Mouse (Mus musculus) G1E (cell line): ENCODE data around the gene Slc9c1. TPM values are rescaled to one million over a fixed set of nuclear protein-coding genes. Genes with fewer than 3 reads are reported as not detected.

ENCODE experiments used
- ATAC-seq: 2 replicates; pipeline ENCODE4 v1.8.0; 2016; ENCODE audit warnings: mild to moderate bottlenecking; ENCODE audit not compliant: insufficient number of reproducible peaks, poor library complexity, low FRiP score, severe bottlenecking; ENCODE audit errors: extremely low read depth
- DNase-seq: peaks from one replicate; pipeline ENCODE4 v3.0.0; 2012; ENCODE audit warnings: low spot score
- H3K27me3 ChIP-seq: 2 replicates; pipeline ENCODE4 v1.6.1; 2012; ENCODE audit warnings: mild to moderate bottlenecking, low read length, inconsistent platforms; ENCODE audit not compliant: insufficient read depth
- H3K36me3 ChIP-seq: replicated peaks from 2 replicates; pipeline ENCODE3; 2012; ENCODE audit warnings: mild to moderate bottlenecking, inconsistent platforms
- H3K4me1 ChIP-seq: 2 replicates; pipeline ENCODE4 v1.6.1; 2012; ENCODE audit warnings: low read depth, low read length, inconsistent platforms, mixed read lengths; ENCODE audit not compliant: insufficient read depth
- H3K4me3 ChIP-seq: 2 replicates; pipeline ENCODE4 v1.5.1; 2012; ENCODE audit warnings: low read depth, mild to moderate bottlenecking, inconsistent platforms, low read length, moderate library complexity, mixed read lengths
- H3K9me3 ChIP-seq: replicated peaks from 2 replicates; pipeline ENCODE4 v1.6.1; 2012; ENCODE audit warnings: inconsistent platforms
- CTCF ChIP-seq: IDR thresholded peaks from 2 replicates; pipeline ENCODE4 v1.5.1; 2012; ENCODE audit warnings: low read depth, low read length, inconsistent platforms, mixed read lengths
- GATA1 ChIP-seq: IDR thresholded peaks from 2 replicates; pipeline ENCODE4 v1.6.1; 2012; ENCODE audit warnings: borderline replicate concordance, low read length, inconsistent platforms, mixed read lengths
- GATA2 ChIP-seq: IDR thresholded peaks from 2 replicates; pipeline ENCODE4 v1.6.1; 2012; ENCODE audit warnings: low read depth, low read length, inconsistent platforms, borderline replicate concordance
- POLR2AphosphoS5 ChIP-seq: IDR thresholded peaks from 2 replicates; pipeline ENCODE4 v1.6.1; 2012; ENCODE audit warnings: low read depth, low read length, inconsistent platforms; ENCODE audit not compliant: insufficient replicate concordance
- TAL1 ChIP-seq: conservative IDR thresholded peaks from 2 replicates; pipeline ENCODE4 v1.6.1; 2012; ENCODE audit warnings: low read depth, low read length, inconsistent platforms, mixed read lengths
- polyA plus RNA-seq: library from polyadenylated mRNA; stranded (reverse); fragments of >175 nt; gene quantifications from 2 replicates; pipeline ENCODE4 v1.2.3, GENCODE M21; 2012
- total RNA-seq, 2 experiments: library from RNA; stranded (forward) in 1 of 2; stranded (reverse) in 1 of 2; fragments of 200-1000 nt in 1 of 2; fragments of >200 nt in 1 of 2; fragmentation: Nextera tagmentation in 1 of 2; gene quantifications; 2 replicates each; pipeline ENCODE4 v1.2.3; 2014 to 2017

Gene Slc9c1
- total and polyA plus RNA-seq, 3 experiments, result not detected

DNA sequence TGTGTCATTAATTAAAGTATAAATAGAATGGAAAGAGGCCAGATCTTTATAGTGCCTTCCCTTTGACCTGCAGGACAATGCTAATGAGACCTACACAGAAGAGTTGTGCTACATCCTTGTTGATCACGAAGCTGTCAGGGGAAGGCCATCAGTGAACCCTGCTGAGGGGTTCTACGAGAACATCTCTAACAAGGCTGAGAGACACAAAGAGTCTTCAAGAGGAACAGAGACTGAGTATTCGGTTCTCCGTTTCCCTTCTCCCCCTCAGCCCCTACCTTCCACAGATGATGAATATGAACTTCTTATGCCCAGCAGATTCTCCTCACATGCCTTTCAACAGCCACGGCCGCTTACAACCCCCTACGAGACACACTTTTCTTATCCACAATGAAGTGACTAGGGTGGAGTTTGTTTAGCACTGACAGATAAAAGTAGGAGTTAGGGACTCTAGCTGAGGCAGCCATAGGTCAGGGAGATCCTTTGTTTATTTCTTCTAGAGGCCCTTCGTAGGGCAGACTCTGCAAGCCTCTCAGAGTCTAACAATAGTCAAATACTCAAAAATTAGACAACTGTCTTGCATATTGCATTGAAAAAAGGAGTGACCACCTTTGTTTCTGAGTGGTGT, 84.8 kb downstream of the Slc9c1 start:
- Histone ChIP-seq H3K27me3 (no peaks in the 10 kb centered on the region), H3K36me3 (no peaks in the 10 kb centered on the region), H3K4me3 (no peak overlapping the region), H3K9me3 (no peaks in the 10 kb centered on the region), H3K4me1 (no peaks in the 10 kb centered on the region)
- DNase-seq (no peak), ATAC-seq (no peak)
- no peak for TF ChIP-seq GATA2
- TF ChIP-seq GATA1, result no peak
- no peak for TF ChIP-seq POLR2AphosphoS5
- TF ChIP-seq TAL1, result no peak
- no peak for TF ChIP-seq CTCF

DNA sequence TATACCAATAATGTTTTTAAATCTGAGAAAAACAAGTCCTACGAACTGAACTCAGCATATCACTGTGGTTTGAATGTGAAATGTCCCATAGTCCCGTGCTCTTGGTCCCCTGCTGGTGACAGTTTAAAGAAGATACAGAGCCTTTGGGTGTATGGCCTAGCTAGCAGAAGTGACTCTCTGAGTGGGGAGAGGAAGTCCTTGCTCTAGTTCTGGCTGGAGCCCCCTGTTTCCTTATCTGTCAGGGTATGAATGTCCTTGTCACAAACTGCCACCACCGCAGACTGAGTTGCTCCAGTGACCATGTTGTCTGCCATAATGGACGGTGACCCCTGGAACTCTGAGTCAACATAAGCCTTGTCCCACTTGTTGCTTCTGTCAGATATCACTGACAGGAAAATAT, 88.1 kb downstream of the Slc9c1 start:
- DNase-seq, result no peak
- Histone ChIP-seq H3K4me1 (no peaks in the 10 kb centered on the region), H3K36me3 (no peaks in the 10 kb centered on the region), H3K27me3 (no peaks in the 10 kb centered on the region), H3K9me3 (no peaks in the 10 kb centered on the region), H3K4me3 (no peak overlapping the region)
- no peak for ATAC-seq
- no peak for TF ChIP-seq GATA1
- TF ChIP-seq TAL1, result no peak
- no peak for TF ChIP-seq GATA2
- no peak for TF ChIP-seq CTCF
- no peak for TF ChIP-seq POLR2AphosphoS5

DNA sequence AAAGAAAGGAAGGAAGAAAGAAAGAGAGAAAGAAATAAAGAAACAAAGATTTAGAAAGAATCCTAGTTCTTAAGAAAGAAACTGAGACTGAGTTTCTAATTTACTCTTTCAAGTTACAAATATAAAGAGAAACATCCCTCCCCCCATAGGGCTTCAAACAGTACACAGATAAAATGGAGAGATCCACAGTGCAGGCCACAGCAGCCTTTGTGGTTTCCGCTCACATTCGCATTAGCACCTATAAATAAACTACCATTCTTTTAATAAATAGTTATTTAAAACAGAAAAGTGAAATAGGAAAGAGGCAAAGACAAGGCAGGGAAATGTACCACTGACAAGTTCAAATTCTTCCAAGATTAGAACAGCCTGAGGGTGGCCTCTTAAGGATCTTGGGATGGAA, 89.7 kb downstream of the Slc9c1 start:
- ATAC-seq (no peak), DNase-seq (no peak)
- TF ChIP-seq GATA2 (no peak), TAL1 (no peak), POLR2AphosphoS5 (no peak), CTCF (no peak), GATA1 (no peak)
- Histone ChIP-seq H3K9me3 (no peaks in the 10 kb centered on the region), H3K4me1 (no peaks in the 10 kb centered on the region), H3K4me3 (no peak overlapping the region), H3K36me3 (no peaks in the 10 kb centered on the region), H3K27me3 (no peaks in the 10 kb centered on the region)

DNA sequence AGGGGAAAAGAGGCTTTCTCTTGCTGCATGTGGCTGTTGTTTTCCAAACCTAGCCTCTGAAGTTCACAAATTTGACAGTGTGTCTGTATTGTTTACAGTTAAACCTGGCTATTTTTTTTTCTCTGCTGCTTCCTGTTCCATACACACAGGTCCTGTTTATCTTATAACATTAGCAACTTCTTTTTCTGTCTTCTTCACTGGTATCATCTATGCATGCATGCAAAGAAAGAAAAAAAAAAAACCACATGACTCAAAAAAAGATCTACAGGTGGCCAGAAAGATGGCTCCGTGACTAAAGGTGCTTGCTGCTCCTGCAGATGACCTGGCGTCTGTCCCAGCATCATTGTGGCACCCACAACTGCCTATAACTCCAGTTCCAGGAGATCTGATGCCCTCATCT, 90.2 kb downstream of the Slc9c1 start:
- H3K4me1 ChIP-seq, result no peaks in the 10 kb centered on the region
- H3K36me3 ChIP-seq, result no peaks in the 10 kb centered on the region
- ATAC-seq (no peak), DNase-seq (no peak)
- TF ChIP-seq POLR2AphosphoS5, result no peak
- TF ChIP-seq GATA2, result no peak
- TF ChIP-seq TAL1, result no peak
- no peak for TF ChIP-seq GATA1
- no peak for TF ChIP-seq CTCF
- no peaks in the 10 kb centered on the region for H3K27me3 ChIP-seq
- H3K9me3 ChIP-seq, result no peaks in the 10 kb centered on the region
- no peak overlapping the region for H3K4me3 ChIP-seq

DNA sequence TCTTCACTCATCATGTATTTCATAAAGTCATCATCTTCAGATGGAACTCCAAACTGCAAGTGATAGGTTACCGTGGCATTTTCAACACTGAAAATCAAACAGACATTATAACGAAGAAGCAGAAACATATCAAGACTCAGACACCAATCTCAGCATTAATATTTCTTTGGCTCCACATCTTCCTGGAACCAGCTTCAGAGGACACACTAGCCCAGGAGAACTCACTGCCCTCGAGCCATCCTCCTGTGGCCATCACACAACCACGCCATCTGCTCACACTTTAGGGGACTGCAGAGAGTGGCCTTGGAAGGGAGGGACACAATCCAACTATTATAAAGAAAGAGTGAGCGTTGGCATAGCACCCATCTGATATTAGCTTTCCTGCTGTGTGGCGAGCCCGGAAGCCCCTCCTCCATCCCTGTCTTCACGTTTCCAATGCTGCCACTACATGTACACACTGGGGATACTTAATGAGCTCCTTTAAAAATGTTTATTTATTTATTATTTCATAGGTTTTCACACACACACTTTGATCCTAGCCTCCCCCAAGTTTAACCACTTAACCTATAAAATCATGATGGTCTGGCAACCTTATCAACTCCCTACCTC, 94.5 kb downstream of the Slc9c1 start:
- Histone ChIP-seq H3K4me1 (no peaks in the 10 kb centered on the region), H3K4me3 (no peak overlapping the region), H3K9me3 (no peaks in the 10 kb centered on the region), H3K27me3 (no peaks in the 10 kb centered on the region), H3K36me3 (no peaks in the 10 kb centered on the region)
- DNase-seq, result no peak
- no peak for TF ChIP-seq POLR2AphosphoS5
- no peak for TF ChIP-seq CTCF
- TF ChIP-seq TAL1, result no peak
- no peak for TF ChIP-seq GATA1
- no peak for TF ChIP-seq GATA2
- no peak for ATAC-seq

DNA sequence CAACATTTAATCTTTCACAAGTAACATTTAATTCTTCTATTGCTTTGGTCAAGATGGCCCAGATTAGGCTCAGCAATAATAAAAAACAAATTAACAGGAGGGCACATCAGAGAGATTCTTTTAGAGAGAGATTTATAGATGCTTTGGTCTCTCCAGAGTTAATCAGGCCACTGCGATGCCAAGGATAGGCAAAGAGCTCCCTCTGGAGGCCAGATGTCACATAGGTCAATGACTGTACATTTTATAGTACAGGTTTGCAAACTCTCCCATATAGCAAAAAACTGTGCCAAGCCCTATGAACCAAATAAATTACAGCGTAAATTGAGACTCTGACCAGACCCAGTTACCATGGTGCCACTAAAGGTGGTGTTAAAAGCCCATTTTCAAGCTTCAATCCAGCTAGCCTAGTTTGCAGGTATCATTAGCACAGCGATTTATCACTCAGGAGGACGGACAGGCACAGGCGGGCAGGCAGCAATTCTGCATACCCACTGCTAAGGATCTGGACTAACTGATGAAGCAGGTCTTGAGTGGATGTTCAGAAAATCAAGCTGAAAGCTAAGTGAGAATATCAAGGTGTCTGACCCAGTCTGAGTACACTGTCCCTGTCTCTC, 95.3 kb downstream of the Slc9c1 start:
- Histone ChIP-seq H3K27me3 (no peaks in the 10 kb centered on the region), H3K9me3 (no peaks in the 10 kb centered on the region), H3K36me3 (no peaks in the 10 kb centered on the region), H3K4me3 (no peak overlapping the region), H3K4me1 (no peaks in the 10 kb centered on the region)
- TF ChIP-seq TAL1 (no peak), CTCF (0 out of 2 replicates have a peak, but pooled peaks have one; percentile 24), POLR2AphosphoS5 (no peak)
- DNase-seq (peak; percentile 10), ATAC-seq (peak; percentile 54; the same call in 1 of the 2 replicates)
